Mouse (Mus musculus): ENCODE measurements around the gene Fbxo34. TPM values are rescaled to one million over a fixed set of nuclear protein-coding genes. Genes with fewer than 3 reads are reported as not detected.

The Fbxo34 gene
- polyA plus RNA-seq, 1 experiment from 2014 or later = 27.2 TPM

DNA sequence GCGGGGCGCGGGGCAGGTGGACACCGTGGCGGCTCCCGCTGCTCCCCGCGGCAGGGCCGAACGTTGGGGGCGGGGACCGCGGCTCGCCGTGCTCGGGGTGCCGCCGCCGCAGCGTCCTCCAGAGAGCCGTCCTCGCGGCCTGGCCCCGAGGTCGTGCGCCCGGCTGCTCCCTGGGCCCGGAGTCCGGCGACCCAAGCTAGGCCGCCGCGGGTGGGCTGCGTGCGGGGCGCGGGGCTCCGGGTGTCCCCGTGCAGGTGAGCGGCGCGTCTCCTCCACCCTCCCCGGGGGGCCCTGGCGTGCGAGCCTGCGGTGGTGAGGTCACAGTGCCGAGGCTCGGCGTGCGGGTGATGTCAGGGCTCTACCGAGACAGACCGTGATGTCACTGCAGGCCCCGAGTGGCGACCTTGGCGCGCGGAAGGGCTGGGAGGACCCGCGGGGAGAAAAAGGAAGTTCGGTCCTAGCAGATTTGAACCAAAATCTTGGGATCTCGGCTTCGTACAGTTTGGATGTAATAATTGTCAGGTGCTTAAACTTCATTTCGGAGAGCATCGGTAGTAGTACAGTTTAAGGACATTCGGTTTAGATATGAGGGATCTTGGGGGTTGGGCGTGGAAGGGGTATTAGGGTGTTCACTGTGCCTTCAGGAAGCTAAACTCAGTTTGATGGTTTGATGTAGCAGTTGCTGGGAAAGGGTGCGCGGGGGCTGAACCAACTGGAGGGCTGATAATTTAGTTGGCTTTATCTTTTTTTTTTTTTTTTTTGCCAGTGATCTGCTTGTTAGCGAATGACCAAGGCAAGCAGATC is 22.7 kb downstream of the Fbxo34 start:
- WGBS = 2% methylated on average over 60 of the region's 69 CpGs
- H3K27me3 ChIP-seq = no peaks in the 10 kb centered on the region
- peak overlapping the region; percentile 98 for H3K4me3 ChIP-seq (replicated peaks)
- H3K4me1 ChIP-seq (replicated peaks) = peaks cover 6% of the 10 kb centered on the region; the same call in 1 of the 2 replicates
- ATAC-seq (ENCODE audit: insufficient number of reproducible peaks, insufficient read depth, low FRiP score, low TSS enrichment, low read depth) = peak; percentile 27; the same call in 1 of the 2 replicates
- H3K4me2 ChIP-seq = peak overlapping the region; percentile 67
- H3K9ac ChIP-seq (replicated peaks) = peak overlapping the region; percentile 95
- H3K9me3 ChIP-seq = no peaks in the 10 kb centered on the region
- 0 out of 2 replicates have a peak, but pooled peaks cover 9% of the 10 kb centered on the region for H3K36me3 ChIP-seq
- peak overlapping the region; percentile 90 for H3K27ac ChIP-seq

DNA sequence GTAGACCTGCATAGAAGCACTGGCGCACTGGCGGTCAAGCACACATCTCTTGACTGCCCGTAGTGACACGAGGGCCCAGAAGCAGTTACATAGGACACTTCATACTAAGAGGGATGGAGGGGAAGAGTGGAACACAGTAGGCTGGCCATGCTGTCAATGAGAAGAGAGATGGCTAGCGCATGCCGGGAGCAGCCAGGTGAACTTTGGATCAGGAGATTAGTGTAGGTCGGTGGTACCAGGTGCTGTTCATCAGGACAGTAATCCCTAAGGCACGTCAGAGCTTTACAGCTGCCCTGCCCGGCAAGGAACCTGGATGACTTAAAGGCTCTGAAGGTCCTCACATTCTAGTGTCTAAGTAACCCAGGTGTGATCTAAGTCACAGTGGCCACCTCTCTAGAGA is 23.7 kb downstream of the Fbxo34 start:
- H3K36me3 ChIP-seq = 0 out of 2 replicates have a peak, but pooled peaks cover 9% of the 10 kb centered on the region
- H3K4me2 ChIP-seq = no peak overlapping the region
- no peak for ATAC-seq (ENCODE audit: insufficient number of reproducible peaks, insufficient read depth, low FRiP score, low TSS enrichment, low read depth)
- H3K4me3 ChIP-seq (replicated peaks) = no peak overlapping the region; the same call in 1 of the 2 replicates
- no peaks in the 10 kb centered on the region for H3K27me3 ChIP-seq
- H3K9me3 ChIP-seq = no peaks in the 10 kb centered on the region
- H3K9ac ChIP-seq (replicated peaks) = no peak overlapping the region; the same call in 1 of the 2 replicates
- H3K27ac ChIP-seq = no peak overlapping the region
- WGBS = 75% methylated on average over 9 of the region's 9 CpGs
- H3K4me1 ChIP-seq (replicated peaks) = peaks cover 6% of the 10 kb centered on the region; the same call in 1 of the 2 replicates

DNA sequence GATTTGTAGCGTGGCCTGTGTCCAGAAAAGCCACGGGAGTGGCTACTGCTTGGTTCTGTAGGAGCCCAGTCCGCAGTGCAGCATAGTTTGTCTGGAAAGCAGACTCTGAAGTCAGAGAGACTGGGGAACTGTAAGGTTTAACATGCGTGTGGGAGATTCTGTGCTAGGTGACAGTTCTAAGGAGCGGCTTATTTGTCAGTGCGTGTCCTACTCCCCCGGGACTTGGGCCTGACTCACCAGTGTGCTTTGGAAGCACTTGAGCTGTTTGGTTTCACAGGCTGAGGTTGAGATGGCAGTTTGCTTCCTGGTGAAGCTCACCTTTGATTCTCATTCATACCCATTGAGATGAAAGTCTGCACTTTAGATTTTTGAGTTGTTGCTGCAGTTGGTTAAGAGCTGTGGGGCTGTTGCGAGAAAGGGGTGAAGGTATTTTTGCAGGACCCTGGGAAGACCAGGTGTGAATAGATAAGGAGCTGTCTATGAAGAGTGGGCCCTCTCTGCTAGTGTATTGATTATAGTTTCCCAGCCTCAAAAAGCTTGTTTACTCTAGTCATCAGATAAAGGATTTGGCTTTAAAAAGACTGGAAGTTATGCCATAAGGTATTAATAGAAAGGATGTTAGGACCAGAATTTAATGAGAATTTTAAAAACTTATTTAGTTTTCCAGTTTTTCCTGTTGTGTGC is 24.5 kb downstream of the Fbxo34 start:
- Histone ChIP-seq H3K4me1 (replicated peaks) (peaks cover 6% of the 10 kb centered on the region; the same call in 1 of the 2 replicates), H3K9ac (replicated peaks) (no peak overlapping the region), H3K27me3 (no peaks in the 10 kb centered on the region), H3K4me3 (replicated peaks) (no peak overlapping the region), H3K9me3 (no peaks in the 10 kb centered on the region), H3K27ac (no peak overlapping the region), H3K36me3 (0 out of 2 replicates have a peak, but pooled peaks cover 9% of the 10 kb centered on the region), H3K4me2 (no peak overlapping the region; the same call in 1 of the 2 replicates)
- ATAC-seq (ENCODE audit: insufficient number of reproducible peaks, insufficient read depth, low FRiP score, low TSS enrichment, low read depth) = no peak
- WGBS = 93% methylated on average over 8 of the region's 8 CpGs

DNA sequence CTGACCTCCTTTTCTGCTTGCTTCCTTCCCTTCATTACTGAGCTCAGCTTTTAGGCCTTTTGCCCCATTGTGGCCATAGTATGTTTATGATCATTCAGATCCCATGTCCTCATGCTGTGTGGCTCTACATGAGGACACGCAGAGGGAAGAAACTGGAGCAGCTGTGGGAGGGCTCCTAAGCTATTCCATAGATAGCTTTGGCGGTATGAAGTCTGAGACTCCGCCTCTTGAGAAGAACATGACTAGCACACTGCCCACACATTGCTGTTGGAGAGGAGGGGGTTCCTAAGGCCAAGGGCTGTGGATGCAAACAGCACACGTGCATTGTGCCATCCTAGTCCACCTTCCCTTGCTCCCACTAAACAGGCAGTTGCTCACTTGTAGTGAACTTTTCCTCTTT is 26.0 kb downstream of the Fbxo34 start:
- peaks cover 6% of the 10 kb centered on the region; the same call in 1 of the 2 replicates for H3K4me1 ChIP-seq (replicated peaks)
- H3K4me2 ChIP-seq = no peak overlapping the region
- 91% methylated on average over 4 of the region's 4 CpGs for WGBS
- no peak overlapping the region for H3K4me3 ChIP-seq (replicated peaks)
- no peaks in the 10 kb centered on the region for H3K27me3 ChIP-seq
- H3K27ac ChIP-seq = no peak overlapping the region
- no peak overlapping the region for H3K9ac ChIP-seq (replicated peaks)
- H3K36me3 ChIP-seq = 0 out of 2 replicates have a peak, but pooled peaks cover 9% of the 10 kb centered on the region
- no peaks in the 10 kb centered on the region for H3K9me3 ChIP-seq
- ATAC-seq (ENCODE audit: insufficient number of reproducible peaks, insufficient read depth, low FRiP score, low TSS enrichment, low read depth) = no peak

DNA sequence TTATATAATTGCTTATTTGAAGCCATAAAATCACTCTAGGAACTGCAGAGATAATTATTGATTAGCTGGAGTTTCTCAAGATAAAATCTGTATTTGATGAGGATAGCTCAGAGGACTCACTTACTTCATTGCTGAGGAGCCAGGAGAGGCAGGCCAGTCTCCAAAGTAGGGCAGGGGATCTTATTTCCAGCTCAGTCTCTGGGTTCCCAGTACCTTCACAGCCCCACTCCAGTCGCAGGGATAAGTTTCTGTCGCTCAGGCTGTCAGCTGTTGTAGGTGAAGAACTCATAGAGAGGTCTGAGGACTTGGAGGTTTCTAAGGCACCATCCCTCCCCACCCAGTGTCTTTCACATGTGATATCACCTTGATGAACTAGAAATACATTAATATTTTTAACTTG is 27.5 kb downstream of the Fbxo34 start:
- WGBS = 75% methylated on average over 2 of the region's 2 CpGs
- H3K36me3 ChIP-seq = 0 out of 2 replicates have a peak, but pooled peaks cover 9% of the 10 kb centered on the region
- H3K9ac ChIP-seq (replicated peaks) = no peak overlapping the region
- H3K4me1 ChIP-seq (replicated peaks) = peaks cover 6% of the 10 kb centered on the region; the same call in 1 of the 2 replicates
- ATAC-seq (ENCODE audit: insufficient number of reproducible peaks, insufficient read depth, low FRiP score, low TSS enrichment, low read depth) = no peak
- no peaks in the 10 kb centered on the region for H3K9me3 ChIP-seq
- H3K4me2 ChIP-seq = no peak overlapping the region
- H3K27ac ChIP-seq = no peak overlapping the region
- no peaks in the 10 kb centered on the region for H3K27me3 ChIP-seq
- no peak overlapping the region for H3K4me3 ChIP-seq (replicated peaks)

DNA sequence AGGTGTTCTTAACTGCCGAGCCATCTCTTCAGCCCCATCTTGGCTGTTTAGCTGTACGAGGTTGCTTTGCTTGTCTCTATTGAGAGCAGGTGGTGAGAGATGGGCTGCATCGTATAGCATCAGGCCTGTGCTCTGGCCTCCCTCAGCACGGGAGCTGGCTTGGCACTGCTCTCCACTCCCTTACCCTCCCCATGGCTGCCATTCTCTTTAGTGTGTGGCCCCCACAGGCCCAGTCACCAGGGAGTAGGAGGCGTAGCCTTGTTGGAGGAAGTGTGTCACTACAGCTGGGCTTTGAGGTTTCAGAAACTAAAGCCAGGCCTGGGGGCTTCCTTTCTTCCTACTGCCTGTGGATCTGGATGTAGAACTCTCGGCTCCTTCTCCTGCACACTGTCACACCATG is 32.0 kb downstream of the Fbxo34 start:
- WGBS = 81% methylated on average over 6 of the region's 6 CpGs
- H3K9me3 ChIP-seq = no peaks in the 10 kb centered on the region
- H3K36me3 ChIP-seq = no peaks in the 10 kb centered on the region
- H3K9ac ChIP-seq (replicated peaks) = no peak overlapping the region
- H3K4me3 ChIP-seq (replicated peaks) = no peak overlapping the region
- H3K4me1 ChIP-seq (replicated peaks) = no peaks in the 10 kb centered on the region
- H3K27me3 ChIP-seq = no peaks in the 10 kb centered on the region
- no peak overlapping the region for H3K27ac ChIP-seq
- no peak overlapping the region for H3K4me2 ChIP-seq
- no peak for ATAC-seq (ENCODE audit: insufficient number of reproducible peaks, insufficient read depth, low FRiP score, low TSS enrichment, low read depth)

DNA sequence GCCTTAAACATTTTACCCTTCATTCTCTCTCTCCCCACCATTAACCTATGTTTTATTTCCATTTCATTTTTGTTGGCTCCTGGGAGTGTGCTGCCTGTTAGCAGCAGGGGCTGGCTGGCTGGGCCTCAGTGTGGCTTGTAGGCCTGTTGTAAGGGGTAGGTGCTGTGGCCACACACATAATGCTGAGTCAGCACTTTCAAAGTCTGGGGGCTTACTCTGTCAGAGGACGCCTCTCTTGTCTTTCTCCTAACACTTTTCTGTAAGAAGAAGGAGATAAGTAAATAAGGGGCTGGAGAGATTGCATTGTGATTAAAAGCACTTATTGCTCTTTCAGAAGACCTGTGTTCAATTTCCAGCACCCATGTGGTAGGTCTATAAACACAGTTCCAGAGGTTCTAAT is 32.9 kb downstream of the Fbxo34 start:
- Histone ChIP-seq H3K4me1 (replicated peaks) (peaks cover under 1% of the 10 kb centered on the region; the same call in 1 of the 2 replicates), H3K36me3 (no peaks in the 10 kb centered on the region), H3K9me3 (no peaks in the 10 kb centered on the region), H3K9ac (replicated peaks) (no peak overlapping the region), H3K4me3 (replicated peaks) (no peak overlapping the region), H3K4me2 (no peak overlapping the region), H3K27me3 (no peaks in the 10 kb centered on the region), H3K27ac (0 out of 2 replicates have a peak overlapping the region, but pooled peaks have one; percentile 17)
- WGBS = 88% methylated on average over 1 of the region's 1 CpGs
- ATAC-seq (ENCODE audit: insufficient number of reproducible peaks, insufficient read depth, low FRiP score, low TSS enrichment, low read depth) = no peak

DNA sequence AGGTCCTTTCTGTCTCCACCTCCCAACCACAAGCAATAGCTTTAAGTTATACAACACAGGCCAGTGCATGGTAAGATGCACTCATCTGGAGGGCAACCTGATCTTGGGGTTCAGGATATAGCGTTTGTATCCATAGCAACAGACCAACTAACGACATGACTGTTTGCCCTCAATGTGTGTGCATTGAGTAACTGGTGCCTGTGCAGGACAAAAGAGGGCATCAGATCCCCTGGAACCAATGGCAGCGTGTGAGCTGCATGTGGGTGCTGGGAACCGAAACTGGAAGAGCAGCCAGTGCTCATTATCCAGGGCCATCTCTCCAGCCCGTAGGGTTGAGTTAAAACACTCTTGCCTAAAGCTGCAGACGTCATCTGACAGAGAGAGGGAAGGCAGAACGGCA is 38.5 kb downstream of the Fbxo34 start:
- H3K9me3 ChIP-seq = no peaks in the 10 kb centered on the region
- WGBS = 50% methylated on average over 7 of the region's 7 CpGs

DNA sequence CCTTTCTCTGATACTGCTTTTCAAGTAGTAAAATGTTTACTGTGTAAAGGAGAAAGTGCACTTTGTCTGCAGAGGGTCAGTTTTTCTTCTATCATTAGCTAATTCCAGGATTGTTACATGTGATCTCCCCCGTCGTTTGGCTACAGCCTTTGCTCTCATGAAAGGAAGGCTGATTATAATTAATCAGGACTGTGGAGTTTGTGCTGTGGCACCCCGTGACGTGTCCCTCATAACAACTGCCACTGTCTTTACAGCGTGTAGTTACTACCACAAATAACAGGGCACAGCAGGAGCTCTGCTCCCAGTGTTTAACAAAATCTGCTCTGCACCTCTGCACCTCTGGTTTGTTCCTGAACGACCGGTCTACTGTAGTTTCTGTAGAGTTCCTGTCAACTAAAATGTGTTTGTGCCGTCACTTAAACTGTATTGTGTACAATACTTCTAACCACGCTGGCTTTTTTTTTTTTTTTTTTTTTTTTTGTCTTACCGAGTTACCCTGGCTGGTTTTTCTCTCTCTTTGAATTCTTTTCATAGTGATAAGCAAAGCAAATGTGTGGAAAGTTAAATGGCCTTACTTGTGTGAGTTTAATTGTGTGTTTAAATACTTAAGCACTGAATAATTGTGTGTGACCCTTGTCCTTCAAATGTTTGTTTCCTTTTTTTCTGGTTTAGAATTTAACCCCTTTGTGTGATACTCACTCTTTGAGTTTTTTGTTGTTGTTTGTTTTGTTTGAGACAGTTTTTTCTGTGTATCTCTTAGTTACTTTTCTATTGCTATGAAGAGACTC is 39.3 kb downstream of the Fbxo34 start:
- ATAC-seq (ENCODE audit: insufficient number of reproducible peaks, insufficient read depth, low FRiP score, low TSS enrichment, low read depth) = no peak
- WGBS = 30% methylated on average over 10 of the region's 10 CpGs
- no peak overlapping the region for H3K9ac ChIP-seq (replicated peaks)
- no peaks in the 10 kb centered on the region for H3K9me3 ChIP-seq
- no peaks in the 10 kb centered on the region for H3K27me3 ChIP-seq
- H3K36me3 ChIP-seq = no peaks in the 10 kb centered on the region
- H3K27ac ChIP-seq = 0 out of 2 replicates have a peak overlapping the region, but pooled peaks have one; percentile 32
- H3K4me2 ChIP-seq = no peak overlapping the region
- H3K4me3 ChIP-seq (replicated peaks) = no peak overlapping the region
- H3K4me1 ChIP-seq (replicated peaks) = peaks cover 27% of the 10 kb centered on the region

More for the DNA sequence above, 38.5 kb downstream of the Fbxo34 start:
- Histone ChIP-seq H3K9ac (replicated peaks) (no peak overlapping the region), H3K4me3 (replicated peaks) (no peak overlapping the region), H3K27me3 (no peaks in the 10 kb centered on the region), H3K4me2 (no peak overlapping the region), H3K36me3 (no peaks in the 10 kb centered on the region), H3K4me1 (replicated peaks) (peaks cover 27% of the 10 kb centered on the region), H3K27ac (peak overlapping the region; percentile 32; the same call in 1 of the 2 replicates)
- ATAC-seq (ENCODE audit: insufficient number of reproducible peaks, insufficient read depth, low FRiP score, low TSS enrichment, low read depth) = no peak

DNA sequence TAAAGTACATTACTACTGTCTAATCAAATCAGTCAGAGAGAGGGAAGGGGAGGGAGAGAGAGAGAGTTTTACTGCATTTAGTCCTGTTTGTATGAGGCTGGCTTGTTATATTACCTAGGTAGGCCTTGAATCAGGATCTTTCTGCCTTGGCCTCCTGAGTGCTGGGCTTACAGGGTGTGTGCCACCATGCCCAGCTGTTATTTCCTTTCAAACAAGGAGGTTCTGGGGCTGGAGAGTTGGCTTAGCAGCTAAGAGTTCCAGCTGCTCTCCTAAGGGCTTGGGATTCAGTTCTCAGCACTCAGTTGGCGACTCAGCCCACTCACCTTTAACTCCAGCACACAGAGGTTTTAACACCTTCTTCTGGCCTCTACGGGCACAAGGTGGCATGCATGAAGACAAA is 40.5 kb downstream of the Fbxo34 start:
- Histone ChIP-seq H3K9me3 (no peaks in the 10 kb centered on the region), H3K27ac (0 out of 2 replicates have a peak overlapping the region, but pooled peaks have one; percentile 12), H3K4me3 (replicated peaks) (no peak overlapping the region), H3K36me3 (no peaks in the 10 kb centered on the region), H3K4me2 (no peak overlapping the region), H3K9ac (replicated peaks) (no peak overlapping the region), H3K27me3 (no peaks in the 10 kb centered on the region), H3K4me1 (replicated peaks) (peaks cover 27% of the 10 kb centered on the region)
- ATAC-seq (ENCODE audit: insufficient number of reproducible peaks, insufficient read depth, low FRiP score, low TSS enrichment, low read depth) = no peak
- WGBS = 81% methylated on average over 2 of the region's 2 CpGs

Data from limb, embryonic 12.5 days (tissue).